Mouse (Mus musculus) testis, postnatal 10 days (tissue): Measurements from ENCODE around the gene Ipo5.

Source experiments
- DNase-seq: peaks from one replicate; pipeline ENCODE4 v3.0.0; 2021; ENCODE audit warnings: low spot score

Ipo5 gene

DNA sequence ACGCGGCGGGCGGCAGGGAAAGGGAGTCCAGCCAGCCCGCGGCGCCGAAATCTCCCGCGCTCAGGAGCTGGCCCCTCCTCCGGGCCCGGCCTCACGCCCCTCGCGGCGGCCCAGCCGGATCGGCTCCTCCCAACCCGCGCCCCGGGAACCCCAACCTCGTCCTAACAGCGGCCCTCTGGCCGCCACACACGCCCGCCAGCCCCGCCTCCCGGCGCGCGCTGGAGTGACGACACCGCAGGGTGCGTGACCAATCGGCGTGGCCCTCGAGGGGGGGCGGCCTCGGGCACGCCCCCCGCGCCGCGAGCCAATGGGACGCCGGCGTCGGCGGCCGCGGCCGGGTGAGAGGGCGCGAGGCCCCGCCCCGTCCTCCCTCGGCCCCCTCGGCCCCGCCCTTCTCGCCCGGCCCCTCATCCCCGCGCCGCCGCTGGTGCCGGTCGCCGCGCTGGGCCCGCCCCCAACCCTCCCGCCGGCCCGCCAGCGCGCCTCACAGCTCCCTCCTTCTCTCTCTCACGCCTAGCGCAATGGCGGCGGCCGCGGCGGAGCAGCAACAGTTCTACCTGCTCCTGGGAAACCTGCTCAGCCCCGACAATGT, at the start of gene Ipo5:
TSS of gene Ipo5 (plus strand) at position 492 of the 592 bp plus-strand sequence.
- DNase-seq = peak; percentile 97

DNA sequence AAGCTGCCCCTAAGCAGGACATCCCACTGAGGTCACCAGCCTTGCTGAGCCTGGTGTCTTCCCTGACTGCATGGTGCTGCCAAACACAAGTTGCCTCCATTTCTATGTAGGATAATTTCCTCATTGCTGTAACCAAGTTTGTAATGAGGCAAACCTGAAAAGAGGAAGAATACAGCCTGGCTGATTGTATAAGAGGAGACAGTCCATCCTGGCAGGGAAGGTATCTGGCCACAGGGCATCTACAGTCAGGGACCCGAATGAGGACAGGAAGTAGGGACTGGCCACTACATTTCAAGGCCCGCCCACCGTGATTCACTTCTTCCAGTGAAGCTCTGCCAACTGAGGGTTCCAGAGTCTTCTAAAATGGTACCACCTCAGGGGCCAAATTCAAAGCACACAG, 47.8 kb upstream of the Ipo5 start:
- DNase-seq = no peak

DNA sequence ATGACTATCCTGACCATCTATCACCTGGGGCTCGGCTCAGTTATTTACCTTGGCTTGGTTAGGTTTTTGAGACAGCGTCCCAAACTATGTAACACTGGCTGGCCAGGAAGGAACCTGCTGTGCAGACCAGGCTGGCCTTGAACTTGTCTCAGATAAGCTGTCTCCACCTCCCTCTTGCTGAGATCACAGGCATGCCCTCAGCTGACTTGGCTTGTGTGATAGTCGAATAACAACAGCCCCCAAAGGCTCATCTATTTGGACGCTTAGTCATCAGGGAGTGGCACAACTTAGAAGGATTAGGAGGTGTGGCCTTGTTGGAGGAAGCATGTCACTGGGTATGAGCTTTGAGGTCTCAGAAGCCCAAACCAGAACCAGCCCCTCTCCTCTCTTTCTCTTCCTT, 46.1 kb upstream of the Ipo5 start:
- no peak for DNase-seq

DNA sequence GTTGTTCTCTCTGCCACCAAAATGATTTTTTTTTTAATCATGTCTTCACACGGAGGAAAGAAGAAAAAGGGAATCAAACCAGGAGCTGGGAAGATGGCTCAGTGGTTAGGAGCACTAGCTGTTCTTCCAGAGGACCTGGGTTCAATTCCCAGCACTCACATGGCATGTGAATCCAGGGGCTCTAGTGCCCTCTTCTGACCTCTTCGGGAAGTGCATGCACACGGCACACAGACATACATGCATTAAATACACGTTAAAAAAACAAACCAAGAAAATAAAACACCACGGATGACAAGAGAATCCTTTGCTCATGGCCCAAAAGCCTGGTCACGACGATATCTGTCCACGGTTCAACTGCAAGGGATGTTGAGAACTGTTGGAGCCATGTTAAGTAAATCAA, 44.5 kb upstream of the Ipo5 start:
- no peak for DNase-seq

DNA sequence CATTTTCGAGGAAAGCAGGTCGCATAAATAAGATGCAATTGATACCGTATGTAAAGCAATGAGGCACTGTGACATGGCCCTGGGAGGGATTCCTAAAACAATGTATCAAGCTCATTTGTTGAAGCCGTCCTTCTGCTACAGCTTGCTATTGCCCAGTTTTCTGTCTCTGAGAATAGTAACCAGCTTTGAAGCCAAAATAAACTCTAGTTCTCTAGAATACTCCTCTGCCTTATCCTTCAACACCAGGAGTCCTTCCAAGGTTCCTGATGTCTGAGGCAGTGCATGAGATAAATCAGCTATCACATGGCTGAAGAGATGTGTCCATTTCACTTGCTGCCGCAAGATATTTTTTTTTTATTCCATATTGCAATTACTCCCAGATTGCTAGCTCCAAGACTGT, 43.9 kb upstream of the Ipo5 start:
- DNase-seq = no peak

DNA sequence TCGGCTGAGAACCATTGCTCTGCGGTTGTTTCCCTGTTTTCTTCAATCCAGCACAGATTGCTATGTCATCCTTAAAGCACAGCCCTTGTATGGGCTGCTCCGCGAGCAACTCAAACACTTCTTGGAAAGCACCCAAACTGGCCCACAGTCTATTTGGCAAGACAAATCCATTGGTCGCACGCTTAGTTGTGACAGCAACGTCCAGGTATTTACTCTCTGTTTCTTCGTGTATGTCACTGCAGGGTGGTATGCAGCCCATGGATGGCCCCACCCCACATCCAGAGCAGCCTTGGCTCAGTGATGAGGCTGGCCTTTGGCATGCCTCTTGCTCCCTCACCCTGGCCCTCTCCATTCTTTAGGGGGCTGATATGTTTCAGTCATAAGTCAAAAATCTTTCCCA, 42.5 kb upstream of the Ipo5 start:
- DNase-seq = peak; percentile 48

DNA sequence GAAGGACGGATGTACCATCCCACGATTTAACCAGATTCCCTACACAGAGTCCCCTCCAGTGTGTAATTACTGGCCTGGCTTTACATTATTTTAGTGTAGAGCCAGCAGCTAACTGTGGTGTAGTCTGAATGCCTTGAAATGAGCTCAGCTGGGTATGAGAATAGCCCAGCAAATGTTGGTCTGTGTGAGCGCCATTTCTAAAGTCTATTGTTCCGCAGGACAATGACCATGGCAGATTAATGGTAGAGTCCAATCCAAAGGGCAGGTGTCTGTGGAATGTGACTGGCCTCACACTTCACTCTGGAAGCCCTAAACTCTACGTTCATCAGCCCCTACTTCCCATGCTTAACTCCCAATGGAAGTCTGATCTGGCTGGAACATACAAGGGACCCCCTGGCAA, 40.3 kb upstream of the Ipo5 start:
- no peak for DNase-seq

DNA sequence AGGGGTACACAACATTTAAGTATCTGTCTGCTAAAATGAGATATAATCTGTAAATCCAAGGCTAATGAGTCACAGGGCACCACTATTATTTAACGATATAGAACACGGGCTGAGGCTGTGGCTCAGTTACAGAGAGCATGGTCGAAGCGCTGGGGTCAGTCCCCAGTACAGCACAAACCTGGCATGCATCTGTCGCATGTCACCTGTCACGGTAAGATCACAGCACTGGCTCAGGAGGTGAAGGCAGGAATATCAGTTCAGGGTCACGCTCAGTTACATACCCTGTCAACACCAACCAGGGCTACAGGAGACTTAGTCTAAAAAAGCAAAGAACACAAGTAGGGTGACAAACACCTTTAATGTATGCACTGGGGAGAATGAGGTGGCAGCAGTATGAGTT, 36.6 kb upstream of the Ipo5 start:
- DNase-seq = no peak

DNA sequence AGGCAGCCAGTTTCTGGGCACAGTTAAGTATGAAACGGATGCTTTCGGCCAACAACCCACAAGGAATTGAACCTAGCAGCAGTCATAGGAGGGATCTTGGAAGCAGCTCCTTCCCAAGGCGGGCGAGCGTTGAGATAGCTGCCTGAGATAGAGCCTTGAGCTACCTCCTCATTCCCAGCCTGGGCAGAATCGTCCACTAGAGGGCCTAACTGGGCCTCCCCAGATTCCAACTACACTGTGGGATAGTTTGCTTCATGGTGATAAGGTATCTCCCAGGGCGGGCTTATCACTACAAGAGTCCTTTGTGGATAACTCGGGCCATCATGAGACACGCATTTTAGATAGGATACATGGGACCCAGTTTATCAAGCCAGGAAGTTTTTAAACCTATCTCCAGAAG, 35.9 kb upstream of the Ipo5 start:
- no peak for DNase-seq

DNA sequence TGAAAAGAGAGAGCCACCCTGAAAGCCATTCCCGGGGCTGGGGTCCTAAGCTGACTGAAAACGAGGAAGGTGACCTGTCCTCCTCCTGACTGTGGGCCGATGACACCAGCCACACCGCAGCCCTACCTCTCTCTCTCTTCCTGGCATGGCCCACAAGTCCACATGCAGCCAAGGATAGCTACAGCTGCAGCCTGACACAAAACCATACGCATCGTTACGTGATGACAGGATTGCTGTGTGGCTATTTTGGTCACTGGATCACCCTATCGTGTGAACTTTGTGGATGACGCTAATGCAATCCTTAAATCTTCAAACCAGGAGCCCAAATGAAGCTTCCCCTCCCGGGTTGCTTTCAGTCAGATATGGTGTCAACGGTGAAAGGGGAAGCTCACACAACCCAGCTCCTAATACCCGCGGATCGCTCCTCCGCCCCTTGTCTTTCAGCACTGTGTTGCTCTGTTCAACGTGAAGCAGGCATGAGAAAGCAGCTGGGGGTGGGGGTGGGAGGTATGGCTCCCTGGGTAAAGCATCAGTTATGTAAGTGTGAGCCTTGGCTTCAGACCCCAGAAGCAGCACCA, 35.1 kb upstream of the Ipo5 start:
- DNase-seq = no peak

DNA sequence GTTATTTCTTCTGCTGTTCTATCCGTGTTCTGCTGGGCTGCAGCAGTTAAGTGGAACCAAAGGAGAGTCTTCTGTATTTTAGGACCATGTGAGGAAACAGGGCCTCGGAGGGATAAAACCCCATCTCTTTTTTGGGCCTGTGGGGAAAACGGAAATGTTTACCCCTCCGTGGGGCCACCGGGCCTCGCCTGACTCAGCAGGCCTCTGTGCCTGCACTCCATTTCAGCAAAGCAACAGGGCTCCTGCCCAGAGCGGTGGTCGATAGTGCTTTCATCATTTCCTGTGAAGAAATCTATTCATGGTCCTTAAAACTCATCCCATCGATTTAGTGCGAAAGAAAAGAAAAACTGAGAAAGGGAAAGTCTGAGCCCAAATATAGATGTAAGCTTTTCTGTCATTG, 33.9 kb upstream of the Ipo5 start:
- DNase-seq = no peak

DNA sequence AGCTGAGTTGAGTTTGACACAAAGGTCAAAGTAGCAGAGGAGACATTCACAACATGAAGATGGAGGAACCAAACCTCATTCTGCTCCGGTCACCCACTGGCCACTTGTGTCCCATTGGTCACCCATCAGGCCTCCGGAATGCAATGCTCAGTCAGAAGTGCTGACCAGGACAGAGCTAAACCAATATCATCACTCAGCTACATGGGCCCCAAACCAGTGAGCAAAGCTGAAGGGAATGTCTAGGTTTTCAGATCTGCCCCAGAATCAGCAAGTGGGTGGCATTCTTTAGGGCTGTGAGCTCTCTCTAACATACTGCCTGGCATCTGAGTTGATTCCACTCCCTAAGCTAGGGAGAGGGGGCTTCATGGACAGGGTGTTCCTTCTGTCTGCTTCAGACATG, 32.0 kb upstream of the Ipo5 start:
- DNase-seq = no peak

DNA sequence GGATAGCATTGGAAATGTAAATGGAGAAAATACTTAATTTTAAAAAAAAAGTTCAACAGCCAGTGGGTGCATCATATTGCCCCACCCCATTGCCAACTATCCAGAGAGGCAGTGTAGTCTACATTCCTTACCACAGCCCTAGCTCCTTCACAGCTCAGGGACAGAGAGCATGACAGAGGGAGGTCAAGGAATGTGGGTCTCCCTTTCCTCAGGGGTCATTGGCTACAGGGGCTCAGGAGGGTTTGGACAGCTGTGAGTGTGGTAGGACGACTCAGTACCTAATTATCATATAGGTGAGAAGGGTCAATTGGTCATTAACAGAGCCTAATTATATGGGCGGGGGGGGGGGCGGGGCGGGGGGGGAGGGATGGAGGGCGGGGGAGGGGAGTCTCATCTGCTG, 30.4 kb upstream of the Ipo5 start:
- no peak for DNase-seq

DNA sequence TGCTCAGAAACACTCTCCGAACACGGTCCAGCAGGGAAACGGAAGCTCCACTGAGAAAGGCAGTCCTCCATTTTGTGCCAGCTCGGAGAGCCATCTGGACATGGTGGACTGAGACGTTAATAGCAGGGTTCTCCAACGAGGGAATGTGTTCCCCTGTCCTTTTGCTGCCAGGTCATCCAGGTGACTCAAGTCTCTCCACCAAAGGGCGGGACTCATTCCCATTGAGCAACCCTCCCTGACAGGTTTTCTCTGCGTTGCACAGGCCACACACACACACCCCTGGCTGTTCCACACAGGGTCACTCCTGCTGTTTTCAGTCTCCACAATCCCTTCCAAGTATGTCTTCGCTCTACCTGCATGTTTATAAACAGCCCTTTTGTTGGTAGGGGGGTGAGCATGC, 30.0 kb upstream of the Ipo5 start:
- no peak for DNase-seq

DNA sequence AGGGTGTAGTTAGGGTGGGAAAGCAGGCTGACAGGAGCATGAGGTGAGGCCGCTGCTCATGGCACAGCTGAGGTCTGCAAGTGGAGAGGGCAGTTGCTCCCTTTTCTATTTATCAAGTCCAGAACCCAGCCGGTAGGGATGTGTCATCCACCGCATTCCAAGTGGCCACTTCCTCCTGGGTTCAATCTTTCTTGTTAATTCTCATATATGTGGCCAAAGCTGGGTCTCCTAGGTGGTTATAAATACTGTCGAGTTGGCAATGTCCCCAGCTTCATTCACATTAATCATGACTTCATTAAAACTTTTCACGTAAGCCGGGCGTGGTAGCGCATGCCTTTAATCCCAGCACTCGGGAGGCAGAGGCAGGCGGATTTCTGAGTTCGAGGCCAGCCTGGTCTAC, 22.3 kb upstream of the Ipo5 start:
- no peak for DNase-seq

DNA sequence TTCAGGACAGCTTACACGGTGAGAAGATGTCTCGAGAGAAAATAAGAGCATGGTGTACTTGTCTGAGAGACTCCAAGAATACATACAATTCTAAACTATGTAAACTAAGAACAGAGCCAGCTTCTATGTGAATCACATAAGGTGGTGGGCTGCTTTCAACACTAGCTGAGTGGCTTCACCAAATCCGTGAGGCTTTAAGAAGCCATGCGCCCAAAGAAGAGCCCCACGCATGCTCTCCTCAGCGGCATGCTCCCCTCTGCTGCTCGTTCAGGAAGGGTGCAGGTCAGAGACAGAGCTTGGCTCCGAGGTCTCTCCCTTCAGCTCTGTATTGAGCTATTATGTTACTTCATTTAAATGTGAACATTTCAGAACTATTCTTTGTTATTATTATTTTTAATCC, 18.7 kb upstream of the Ipo5 start:
- DNase-seq = no peak

DNA sequence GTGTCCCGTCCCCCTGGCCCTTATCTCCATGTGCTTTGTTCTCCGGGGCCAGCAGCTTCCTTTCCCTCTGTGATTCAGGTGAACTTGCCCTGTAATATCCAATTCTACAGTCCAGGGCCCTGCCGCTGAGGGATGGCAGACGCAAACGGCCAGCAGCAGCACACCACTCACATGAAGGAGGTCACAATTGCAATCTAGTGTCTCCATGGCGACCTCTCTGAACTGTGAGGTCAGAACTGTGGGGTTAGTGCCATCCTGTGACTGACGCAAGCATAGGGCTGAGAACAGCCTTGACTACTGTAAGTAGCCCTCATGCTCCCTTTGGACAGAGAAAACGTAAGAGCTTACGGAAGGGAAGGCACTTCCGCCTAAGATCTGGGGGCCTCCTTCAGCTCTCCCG, 14.4 kb upstream of the Ipo5 start:
- no peak for DNase-seq

DNA sequence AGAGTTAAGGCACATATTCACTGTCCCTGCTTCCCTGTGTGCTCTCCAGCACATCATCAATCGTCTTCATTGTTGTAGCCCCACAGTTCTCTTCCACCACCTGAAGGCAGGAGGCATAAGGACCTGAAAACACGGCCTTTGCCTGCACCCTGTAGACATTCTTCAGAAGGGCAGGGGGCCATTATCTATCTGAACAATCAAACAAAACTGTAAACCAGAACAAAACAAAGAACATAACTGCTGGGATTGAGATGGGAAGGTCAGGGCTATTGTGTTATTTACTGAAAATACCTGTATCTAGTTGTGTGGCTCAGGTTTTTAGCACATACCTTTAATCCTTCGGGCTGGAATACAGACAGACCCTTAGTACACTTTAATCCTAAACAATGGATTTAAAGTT, 12.1 kb upstream of the Ipo5 start:
- no peak for DNase-seq

DNA sequence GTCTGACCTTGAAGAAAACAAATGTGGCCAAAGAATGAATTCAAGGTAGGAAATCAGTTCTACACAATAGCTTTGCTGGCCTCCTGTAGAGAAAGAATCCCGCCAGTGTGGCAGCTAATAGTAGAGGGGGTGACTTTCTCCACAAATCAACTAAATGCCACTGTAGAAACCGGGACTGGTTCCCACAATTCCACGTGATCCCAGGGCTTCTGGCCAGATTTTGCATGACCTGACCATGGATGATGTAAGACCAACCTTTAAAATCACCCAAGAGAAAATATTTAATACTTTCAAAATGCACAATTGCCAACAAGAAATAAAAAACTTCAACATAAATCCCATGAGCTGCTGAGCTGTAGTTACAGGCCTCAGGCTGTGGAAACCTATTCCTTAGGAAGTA, 1.6 kb upstream of the Ipo5 start:
- DNase-seq = no peak

DNA sequence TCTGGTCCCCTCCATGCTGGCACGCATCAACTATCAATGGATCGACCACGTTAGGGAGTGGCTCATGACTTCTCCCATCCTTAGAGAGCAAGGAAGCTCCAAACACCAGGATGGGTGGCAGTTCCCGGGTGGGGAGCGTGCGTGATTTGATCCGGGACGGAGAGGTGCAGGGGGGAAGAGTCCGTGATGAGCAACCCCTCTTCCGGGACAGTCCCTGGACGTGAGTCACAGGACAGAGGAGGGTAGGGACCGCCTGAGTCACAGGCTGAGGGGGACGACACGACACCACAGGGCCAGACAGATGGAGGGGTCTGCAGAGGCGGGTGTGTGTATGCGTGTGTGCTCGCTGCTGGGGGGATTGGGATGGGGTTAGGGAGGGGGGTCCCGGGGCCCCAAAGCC, 704 bp upstream of the Ipo5 start:
- peak; percentile 63 for DNase-seq

DNA sequence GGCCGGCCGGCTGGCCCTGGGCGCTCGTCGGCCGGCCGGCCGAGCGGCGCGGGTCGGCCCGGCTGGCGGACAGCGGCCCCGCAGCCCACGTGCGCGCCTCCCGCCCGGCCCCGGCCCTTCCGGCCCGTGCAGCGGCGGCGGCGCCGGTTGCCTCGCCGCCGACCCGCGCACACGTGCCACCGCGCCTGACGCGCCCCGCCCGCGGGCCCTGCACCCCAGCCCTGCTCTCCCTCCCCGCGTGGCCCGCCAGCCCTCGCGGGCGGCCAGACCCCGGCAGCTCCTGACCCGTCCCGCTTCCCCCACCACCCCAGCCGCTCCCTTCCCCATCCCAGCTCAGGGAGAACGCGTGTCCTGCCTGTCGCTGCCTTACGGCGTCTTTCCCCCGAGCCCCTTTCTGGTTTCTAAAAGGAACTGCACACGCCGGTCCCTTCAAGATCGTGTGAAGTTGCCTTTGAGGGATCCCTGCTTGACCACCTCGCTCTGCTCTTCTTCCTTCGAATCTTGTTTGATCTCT, 421 bp downstream of the Ipo5 start:
- peak; percentile 69 for DNase-seq

DNA sequence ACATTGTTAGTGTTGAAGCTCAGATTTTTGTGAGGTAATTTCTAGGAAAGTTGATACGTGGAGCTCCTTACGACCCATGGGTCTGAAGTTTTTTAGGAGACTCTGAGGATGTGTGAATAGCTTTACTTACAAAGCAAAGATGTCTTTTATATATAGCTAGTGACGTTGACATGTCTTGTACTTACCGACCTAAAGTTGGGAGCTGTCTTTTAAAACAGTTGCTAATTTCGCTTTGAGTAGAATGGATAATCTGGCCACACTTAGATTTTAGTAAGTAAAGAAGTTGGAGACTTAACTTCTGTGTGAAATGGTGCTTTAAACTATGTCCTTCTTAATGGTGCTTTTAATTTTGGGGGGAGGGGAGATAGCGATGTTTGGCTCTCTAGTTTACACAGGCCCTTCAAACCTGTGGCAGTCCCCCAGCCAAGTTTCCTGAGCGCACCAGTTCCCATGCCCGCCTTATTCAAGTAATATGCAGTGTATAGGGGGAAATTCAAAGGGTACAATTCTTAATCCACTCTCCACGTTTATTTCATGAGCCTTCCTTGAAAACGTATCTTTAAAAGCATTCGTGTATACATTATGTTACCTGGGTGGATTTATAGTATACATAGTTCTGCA, 1.2 kb downstream of the Ipo5 start:
- no peak for DNase-seq

DNA sequence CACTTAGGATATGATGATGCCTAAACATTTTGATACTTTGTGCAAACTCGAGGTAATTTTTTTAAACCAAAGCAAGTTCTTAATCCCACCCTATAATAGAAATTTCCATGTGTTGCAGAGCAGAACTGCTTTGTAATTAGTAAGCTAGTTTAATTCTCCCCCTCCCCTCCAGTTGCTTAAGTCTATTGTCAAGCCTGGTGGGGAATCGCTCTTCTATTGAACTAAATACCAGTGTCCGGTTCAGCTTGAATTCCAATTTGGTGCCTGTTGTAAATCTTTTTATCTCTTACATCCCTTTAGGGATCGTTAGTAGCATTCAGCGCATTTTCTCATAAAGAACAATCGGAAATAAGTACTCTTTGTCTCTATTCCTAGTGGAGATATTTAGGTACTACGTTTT, 1.9 kb downstream of the Ipo5 start:
- no peak for DNase-seq

DNA sequence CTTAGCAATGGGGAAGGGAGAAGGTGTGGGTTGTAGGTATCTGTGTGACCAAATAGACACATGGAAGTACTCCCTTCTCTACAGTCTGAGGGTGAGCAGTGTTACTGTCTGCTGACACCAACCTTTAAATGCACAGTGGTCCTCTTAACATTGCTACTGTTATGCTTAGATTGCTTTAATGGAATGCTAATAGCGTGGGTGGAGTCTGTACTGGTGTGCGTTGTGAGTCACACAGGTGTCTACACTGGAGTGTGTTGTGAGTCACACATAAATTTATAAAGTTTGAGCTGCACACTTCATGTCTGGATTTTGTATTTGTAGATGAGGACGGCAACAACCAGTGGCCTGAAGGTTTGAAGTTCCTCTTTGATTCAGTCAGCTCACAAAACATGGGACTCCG, 10.8 kb downstream of the Ipo5 start:
- no peak for DNase-seq
